Mouse (Mus musculus) ovary, postnatal 10 days (tissue): ENCODE measurements around the gene Ell3.

Experiments used
- DNase-seq: peaks from one replicate; pipeline ENCODE4 v3.0.0; 2022; ENCODE audit warnings: low spot score

Gene Ell3

DNA sequence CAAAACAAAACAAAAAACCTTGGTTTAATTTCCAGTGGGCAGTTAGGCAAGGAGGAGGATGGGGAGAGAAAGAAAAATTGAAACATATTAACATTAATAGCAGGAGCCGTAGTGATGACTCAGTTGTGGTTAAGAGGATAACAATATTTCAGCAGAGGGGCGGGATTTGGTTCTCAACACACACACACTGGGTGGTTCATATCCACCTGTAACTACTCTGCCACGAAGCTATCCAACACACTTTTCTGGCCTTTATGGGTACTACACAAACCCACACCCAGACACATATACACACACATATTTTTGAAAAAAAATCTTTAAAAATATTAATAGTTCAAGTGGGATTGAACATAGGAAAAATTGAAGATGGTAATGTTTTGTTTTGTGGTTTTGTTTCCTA, 2.9 kb upstream of the Ell3 start:
- DNase-seq: no peak

DNA sequence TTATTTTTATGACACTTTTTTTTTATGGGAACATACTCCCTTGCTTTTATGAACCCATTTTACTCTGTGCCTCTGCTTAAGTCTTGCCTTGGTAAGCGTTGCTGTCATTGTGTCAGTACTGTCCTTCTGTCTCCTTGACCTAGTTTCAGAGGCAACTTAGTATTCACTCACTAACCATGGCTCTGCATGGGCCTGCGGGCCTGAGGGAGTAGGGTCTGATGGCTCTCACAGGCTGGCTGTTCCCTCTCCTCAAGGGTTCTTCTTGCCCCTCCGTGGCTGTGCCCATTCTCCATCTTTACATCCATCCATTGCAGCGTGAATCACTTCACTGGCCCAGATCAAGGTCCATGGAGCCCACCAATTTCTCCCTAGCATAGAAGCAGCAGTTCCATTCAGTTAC, 2.4 kb upstream of the Ell3 start:
- no peak for DNase-seq

- DNase-seq: no peak
These were observed 1.0 kb upstream of the Ell3 start for GRCm38 (mm10) chr2:121445117-121445516.

DNA sequence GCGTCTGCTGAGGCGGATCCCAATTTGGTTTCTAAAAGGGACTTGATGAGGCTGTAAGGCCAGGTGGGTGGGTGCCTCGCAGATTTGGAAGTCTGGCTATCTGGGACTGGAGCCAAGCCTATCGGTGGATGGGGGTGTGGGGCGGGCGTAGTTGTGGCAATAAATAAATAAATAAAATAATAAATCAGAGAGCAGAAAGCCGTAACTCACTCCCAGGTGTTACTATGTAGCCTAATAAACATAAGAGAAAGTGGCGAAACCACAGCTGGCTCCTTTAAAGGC, 1.1 kb downstream of the Ell3 start:
- no peak for DNase-seq

DNA sequence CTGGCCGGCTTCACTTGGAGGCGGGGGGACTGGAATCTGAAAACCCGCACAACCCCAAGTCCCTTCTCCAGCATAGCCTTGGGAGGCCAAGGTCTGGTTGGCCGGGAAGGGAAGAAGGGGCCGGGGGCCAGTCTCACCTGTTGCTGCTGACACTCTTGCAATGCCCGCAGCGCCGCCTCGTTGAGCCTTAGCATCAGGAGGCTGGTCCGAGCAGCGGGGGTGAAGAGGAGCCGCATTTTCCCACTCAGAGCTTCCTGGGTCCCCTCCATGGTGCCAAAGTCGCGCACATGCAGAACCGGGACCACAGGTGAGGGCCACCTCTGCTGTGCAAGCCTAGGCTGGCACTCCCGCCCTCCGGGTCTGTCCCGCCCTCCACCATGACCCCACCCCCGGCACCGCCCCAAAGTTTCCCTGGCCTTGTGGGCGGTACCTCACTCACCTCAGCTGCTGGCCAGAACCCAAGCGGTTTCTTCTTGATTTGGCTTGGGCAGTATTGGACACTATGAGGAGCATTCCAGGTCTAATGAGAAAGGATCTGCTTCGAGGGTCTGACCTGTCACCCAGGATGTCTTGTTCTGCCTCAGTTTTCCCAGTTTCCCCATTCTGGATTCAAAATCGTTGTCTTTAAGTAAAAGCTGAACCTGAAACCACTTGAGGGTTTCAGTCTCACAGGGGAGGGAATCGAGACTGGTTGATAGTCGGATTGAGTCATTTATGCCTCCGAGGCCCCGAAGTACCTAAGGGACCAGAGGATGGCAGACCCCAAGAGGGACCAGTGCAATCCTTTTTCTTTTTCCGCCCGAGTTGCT, 1.6 kb downstream of the Ell3 start:
- DNase-seq: peak; percentile 25

DNA sequence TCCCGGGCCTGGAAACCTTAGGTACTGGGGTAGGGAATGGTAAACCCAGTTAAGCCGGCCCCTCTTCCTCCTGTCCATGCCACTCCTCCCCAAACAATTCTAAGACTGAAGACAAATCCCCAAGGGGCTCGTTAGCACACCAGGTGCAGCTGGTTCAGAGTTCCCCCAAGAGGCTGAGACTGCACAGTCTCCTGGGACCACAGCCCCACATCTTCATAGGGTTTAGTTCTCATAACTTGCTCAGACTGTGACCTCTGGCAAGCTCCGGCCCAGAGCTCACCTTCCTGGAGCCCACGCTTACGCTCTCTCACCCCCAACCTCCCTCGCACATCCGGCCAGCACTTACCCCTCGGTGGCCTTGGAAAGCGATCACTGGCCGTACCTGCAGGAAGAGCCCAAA, 2.3 kb downstream of the Ell3 start:
- DNase-seq: no peak

- no peak for DNase-seq
These were observed 3.1 kb downstream of the Ell3 start for GRCm38 (mm10) chr2:121440834-121441605.

- no peak for DNase-seq
These were observed 4.3 kb downstream of the Ell3 start for GRCm38 (mm10) chr2:121439746-121440145.

DNA sequence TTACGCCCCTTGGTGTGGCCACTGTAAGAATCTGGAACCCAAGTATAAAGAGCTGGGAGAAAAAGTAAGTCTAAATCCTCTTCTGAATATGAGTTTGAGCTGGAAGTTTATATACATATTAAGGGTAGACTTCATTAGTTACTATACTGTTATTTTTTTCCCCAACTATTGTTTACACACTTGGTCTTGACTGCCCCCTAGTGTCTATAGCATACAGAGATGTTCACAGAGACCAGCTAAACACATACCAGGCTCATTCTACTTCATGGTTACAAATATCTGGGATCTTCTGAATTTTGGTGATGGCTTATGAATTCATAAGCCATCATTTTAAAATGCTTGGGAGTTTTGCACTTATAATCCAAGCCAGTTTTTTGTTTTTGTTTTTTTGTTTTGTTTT, 9.2 kb downstream of the Ell3 start:
- no peak for DNase-seq

DNA sequence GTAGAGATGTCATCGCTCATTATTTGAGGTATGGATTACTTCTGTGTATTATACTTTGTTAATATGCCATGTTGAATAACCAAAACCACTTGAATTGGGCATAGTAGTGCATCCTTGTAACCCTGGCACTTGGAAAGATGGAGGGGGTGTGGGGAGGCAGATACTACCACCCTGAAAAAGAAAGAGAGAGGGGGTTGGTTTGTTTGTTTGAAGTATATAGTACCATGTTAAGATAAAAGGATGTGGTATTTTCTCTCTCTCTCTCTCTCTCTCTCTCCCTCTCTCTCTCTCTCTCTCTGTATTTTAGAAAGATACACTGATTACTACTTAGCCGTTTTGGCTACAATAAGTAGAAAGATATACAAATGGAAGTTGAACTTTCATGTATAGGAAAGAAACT, 18.2 kb downstream of the Ell3 start:
- no peak for DNase-seq

- no peak for DNase-seq
These were observed 20.9 kb downstream of the Ell3 start for GRCm38 (mm10) chr2:121423166-121423565.

- DNase-seq: no peak
These were observed 25.6 kb downstream of the Ell3 start for GRCm38 (mm10) chr2:121418476-121418875.

- DNase-seq: no peak
These were observed 27.7 kb downstream of the Ell3 start for GRCm38 (mm10) chr2:121416356-121416755.

DNA sequence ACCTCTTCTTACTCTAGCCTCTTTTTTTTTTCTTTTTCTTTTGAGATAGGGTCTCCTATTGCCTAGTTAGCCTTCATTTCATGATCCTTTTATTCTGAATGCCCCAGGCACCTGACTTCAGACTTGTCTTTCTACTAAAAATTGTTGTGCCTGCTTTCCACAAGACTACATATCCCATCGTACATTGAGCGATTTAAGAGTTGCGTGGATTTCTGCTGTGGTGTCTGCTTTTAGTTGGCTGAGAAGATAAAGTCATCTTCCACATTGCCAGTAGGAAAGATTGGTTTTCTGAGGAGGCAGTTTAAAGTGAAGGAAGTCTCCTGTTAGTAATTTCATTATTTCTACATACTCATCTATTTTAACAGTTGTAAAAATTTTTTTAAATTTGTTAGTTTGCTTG, 28.5 kb downstream of the Ell3 start:
- DNase-seq: no peak

- no peak for DNase-seq
These were observed 29.0 kb downstream of the Ell3 start for GRCm38 (mm10) chr2:121415103-121415502.

- no peak for DNase-seq
These were observed 29.9 kb downstream of the Ell3 start for GRCm38 (mm10) chr2:121414139-121414685.

- peak; percentile 90 for DNase-seq
These were observed 30.6 kb downstream of the Ell3 start, which contains the start of the genes Pdia3 and Catsper2 for GRCm38 (mm10) chr2:121413387-121414042. Pdia3 (plus strand) TSS chr2:121413775. Catsper2 (minus strand) TSS chr2:121413792.

- DNase-seq: peak; percentile 10
These were observed 31.2 kb downstream of the Ell3 start for GRCm38 (mm10) chr2:121412843-121413386.

DNA sequence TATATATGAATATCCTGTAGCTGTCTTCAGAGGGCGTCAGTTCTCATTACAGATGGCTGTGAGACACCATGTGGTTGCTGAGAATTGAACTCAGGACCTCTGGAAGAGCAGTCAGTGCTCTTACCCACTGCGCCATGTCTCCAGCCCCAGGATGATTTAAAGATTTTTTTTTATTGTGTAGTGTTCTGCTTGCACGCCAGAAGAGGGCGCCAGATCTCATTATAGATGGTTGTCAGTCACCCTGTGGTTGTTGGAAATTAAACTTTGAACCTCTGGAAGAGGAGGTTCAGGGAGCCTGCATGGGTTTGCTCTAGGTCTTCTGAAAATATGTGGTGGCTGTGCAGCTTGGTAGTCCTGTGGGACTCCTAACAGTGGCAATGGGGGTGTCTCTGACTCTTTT, 35.9 kb downstream of the Ell3 start:
- no peak for DNase-seq

DNA sequence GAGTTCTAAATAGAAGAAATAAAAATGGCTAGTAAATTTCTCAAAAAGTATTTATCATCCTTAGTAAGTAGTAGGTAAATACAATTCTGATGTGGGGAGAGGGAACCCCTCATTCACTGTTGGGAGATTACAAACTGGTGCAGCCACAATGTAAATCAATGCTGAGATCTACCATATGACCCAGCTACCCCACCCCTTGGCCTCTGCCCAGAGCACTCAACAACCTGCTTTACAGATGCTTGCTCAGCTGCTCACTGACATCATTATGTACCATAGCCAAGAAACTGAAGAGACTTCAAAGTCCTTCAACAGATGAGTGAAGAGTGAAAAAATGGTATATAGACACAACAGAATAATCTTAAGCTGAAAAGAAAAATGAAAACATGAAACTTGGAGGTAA, 40.8 kb downstream of the Ell3 start:
- DNase-seq: no peak

DNA sequence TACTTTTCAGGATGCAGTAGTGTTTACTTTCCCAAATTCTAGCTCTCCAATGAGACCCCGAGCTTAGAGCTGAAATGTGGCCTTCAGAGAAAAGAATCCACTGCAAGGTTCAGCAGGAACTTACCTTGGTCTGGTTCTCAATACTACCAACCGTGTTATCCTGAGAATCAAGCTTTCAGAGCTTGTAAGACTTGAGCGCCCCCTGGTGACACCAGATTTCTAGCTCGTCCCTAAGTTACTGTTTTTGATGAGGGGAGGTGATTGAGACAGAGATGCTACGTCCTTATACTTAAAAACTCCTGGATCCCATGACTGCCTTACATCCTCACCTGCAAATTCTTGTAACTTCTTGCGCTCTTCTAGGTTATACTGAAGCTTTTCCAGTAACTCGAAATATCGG, 47.5 kb downstream of the Ell3 start:
- peak; percentile 43 for DNase-seq
